Mouse (Mus musculus) myocyte (in vitro differentiated cells): ENCODE measurements around the gene Elovl7.

Source experiments
- E2F4 ChIP-seq: IDR thresholded peaks from one replicate; pipeline ENCODE4 v1.6.1; 2011; ENCODE audit warnings: mild to moderate bottlenecking, control low read depth, moderate library complexity; ENCODE audit not compliant: insufficient read depth
- POLR2A ChIP-seq: IDR thresholded peaks from one replicate; pipeline ENCODE4 v1.6.1; 2011; ENCODE audit warnings: low read depth, mild to moderate bottlenecking, control low read depth, moderate library complexity; ENCODE audit not compliant: insufficient read length
- TCF12 ChIP-seq: IDR thresholded peaks from one replicate; pipeline ENCODE4 v1.6.1; 2011; ENCODE audit warnings: mild to moderate bottlenecking, control low read depth; ENCODE audit not compliant: poor library complexity, insufficient read depth, severe bottlenecking
- USF1 ChIP-seq: IDR thresholded peaks from one replicate; pipeline ENCODE4 v1.6.1; 2011; ENCODE audit warnings: low read depth, mild to moderate bottlenecking, control low read depth, moderate library complexity

DNA sequence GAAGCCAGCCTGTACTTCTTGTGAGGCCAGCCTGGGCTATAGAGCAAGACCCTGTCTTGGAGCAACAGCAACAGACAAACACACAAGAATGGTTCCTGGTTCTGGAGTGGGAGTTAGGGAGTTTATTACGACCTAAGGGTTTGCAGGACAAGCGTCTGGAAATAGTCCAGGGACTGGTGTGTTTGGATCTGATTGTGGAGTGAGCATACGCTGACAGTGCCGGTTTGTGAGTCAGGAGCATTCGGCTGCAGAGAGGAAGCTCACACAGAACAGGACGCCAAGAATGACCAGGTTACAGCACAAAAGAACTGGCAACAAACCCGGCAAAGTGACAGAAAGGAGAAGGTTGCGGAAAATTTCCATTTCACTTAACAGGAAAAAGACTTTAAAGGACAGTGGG, 43.7 kb upstream of the Elovl7 start:
- TF ChIP-seq POLR2A (no peak), E2F4 (no peak), TCF12 (no peak), USF1 (no peak)
